Mouse (Mus musculus) heart, postnatal 25 days (tissue): ENCODE measurements at regions not wholly inside any gene's neighbourhood (a gene's known extent, or its start where the extent isn't known, plus 50 kb on each side); places are given as distances from the start of the nearest gene placed in this dataset.

ENCODE experiments used
- DNase-seq: peaks from one replicate; pipeline ENCODE4 v3.0.0; 2022; ENCODE audit warnings: low spot score
- intact Hi-C: fragments of 180-260 bp; cut with DNase I; formaldehyde crosslinking; loops from one replicate; pipeline ENCODE4 v1.15.1; 2025

DNA sequence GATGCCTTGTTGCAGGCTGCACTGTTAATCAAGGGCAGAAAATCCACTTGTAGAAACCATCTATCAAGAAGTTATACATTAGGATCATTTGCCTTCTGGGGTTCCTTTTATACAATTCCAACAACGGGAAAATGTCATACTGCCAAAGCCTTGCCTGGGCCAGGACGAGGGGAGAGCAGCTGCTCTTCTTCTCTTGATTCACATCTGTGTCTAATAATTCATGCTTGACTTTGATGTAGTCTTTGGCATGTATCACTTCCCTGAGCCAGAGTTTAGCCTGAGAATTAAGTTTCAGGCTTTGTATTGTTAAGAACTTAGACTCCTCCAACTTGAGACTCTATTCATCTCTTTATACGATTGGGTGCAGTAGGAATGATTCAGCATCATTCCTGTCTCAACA is 627.2 kb downstream of the Basp1 start:
- intact Hi-C loops: no loop called here
- no peak for DNase-seq

DNA sequence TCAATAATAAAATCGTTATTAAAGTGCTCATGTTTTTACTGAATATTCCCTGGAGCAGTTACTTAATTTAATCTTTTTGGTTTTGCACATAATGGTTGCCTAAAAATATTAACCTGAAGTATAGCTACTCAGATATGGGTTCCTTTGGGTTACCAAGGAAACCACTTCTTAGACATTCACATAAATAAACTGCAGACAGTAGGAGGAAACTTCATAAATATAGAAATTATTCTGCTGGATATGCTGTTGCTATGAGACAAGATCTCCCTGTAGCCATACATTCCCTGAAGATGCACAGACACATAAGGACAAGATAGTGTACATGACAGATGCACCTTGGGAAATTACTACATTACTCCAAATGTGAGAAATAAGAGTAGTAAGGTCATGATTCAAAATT is 635.3 kb downstream of the Basp1 start:
- intact Hi-C loops: no loop called here
- no peak for DNase-seq

DNA sequence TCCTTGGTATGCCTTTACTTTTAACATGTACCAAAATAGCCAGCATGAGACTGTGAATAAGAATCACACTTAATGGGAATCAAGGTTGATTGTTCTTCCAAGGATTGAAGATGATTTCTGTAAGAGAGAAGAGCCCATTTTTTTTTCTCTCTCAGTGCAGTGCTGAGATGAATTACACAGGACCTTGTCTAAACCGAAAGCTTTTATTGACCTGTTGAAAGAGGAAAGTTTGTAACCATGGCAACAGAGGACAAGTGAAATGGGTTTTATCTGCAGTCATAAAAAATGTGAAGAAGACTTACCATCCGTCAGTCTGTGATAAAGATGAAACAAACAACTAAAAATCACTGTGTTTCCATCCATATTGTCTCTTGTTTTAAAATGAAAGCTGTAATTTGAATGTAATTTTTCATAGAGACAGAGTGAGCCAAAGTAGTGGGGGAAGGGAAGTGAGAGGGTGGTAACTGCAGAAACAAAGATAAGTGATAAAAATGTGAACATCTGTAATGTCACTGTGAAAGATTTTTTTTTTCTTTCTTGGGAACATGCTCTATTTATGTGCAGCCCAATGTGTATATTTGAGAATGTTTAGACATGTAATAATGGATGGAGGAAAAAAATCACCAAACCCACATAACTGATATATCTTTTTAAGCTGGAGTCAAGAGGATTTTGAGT is 661.9 kb downstream of the Basp1 start:
- intact Hi-C loops: no loop called here
- no peak for DNase-seq

DNA sequence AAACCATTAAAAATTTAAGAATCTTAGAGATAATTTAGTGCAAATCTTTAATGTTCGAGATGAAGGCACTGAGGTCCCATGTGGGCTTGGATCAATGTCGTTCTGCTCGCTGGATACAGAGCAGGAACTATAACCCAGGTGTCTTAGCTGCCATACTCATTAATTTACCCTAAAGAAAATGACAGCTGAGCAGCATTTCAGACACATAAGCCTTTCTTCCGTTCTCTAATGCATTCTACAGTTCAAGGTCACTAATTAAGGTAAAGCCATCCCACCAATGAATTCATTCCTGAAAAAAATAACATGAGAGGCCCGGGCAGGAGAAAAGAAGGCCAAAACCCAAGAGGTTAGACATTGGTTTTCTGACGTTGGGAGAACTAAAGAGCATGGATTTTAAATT is 670.3 kb downstream of the Basp1 start:
- intact Hi-C loops: no loop called here
- no peak for DNase-seq

DNA sequence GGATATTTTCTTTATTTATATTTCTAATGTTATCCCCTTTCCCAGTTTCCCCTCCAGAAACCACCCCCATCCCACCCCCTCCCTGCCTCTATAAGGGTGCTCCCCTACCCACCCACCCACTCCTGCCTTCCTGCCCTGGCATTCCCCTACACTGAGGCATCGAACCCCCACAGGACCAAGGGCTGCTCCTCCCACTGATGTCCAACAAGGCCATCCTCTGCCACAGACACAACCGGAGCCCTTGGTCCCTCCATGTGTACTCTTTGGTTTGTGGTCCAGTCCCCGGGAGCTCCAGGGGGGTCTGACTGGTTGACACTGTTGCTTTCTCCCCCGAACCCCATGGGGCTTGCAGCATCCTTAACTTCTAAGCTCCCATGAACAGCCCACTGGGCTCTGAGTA is 688.4 kb downstream of the Basp1 start:
- no peak for DNase-seq
- intact Hi-C loops: no loop called here

- DNase-seq: no peak
- intact Hi-C loops: no loop called here
Measured at GRCm38 (mm10) chr15:24724664-24725063, 688.9 kb downstream of the Basp1 start.

DNA sequence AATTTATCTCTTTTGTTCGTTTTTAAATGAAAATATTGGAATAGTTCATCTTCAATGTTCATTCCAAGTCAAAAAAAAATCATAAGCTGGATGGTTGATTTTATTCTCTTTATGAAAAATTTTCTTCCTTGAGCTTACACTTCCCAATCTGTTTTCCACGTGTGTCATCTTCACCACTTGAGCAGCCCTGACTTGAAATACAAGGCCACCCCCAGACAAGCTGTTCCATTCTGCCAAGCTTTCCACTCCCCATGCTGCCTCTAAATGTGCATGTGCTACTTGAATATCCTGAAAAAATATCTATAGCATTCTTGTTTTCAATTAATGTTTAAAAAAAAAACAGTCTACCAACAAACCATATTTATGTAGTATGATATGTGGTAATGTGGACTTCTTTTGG is 693.2 kb downstream of the Basp1 start:
- intact Hi-C loops: no loop called here
- DNase-seq: no peak

- DNase-seq: no peak
- intact Hi-C loops: no loop called here
Measured at GRCm38 (mm10) chr15:24682167-24682566, 731.4 kb downstream of the Basp1 start.

- intact Hi-C loops: no loop called here
Measured at GRCm38 (mm10) chr15:24648938-24649337, 764.6 kb downstream of the Basp1 start.

DNA sequence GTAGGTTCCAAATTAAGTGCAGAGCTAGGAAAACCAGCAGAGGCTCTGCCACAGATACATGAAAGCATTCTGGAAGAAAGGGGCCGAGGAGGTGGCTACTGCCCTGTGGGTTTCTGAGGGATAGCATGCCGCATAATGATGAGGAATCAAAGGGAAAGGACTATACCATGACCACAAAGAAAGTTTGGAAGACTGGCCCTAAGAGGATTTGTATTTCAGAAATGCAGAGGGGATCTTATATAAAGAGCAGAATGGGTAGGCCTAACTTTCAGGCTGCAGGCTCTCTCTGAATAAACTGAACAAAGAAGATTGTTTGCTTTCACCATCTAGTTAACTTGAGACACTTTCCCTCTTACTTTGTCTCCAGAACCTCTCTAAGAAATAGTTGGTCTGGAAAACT is 777.9 kb downstream of the Basp1 start:
- DNase-seq: no peak
- intact Hi-C loops: no loop called here

More at GRCm38 (mm10) chr15:24648938-24649337, 764.6 kb downstream of the Basp1 start:
- no peak for DNase-seq

- intact Hi-C loops: no loop called here
- no peak for DNase-seq
Measured at GRCm38 (mm10) chr15:24596242-24596641, 817.3 kb downstream of the Basp1 start.

DNA sequence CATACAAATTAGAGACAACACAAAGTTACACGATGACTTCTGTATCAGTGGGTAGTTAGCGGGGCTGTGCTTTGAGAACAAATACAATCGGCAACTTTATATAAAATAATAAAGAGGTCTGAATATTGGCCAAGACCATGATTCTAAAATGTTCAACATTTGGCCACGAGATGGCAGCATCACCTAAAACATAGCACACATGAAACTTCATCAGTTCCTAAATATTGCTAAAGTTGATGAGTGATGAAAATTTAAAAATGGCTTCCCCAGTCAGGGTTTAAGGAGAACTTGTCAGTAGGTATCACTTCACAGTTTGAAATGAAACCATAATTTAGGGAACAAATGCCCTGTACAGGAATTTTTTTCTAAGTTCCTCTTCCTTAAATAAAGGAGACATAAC is 824.6 kb downstream of the Basp1 start:
- DNase-seq: no peak
- intact Hi-C loops: loop anchor here (2.0 kb wide), 1 partner anchor 826 kb away; no protein-coding TSS in a partner anchor

DNA sequence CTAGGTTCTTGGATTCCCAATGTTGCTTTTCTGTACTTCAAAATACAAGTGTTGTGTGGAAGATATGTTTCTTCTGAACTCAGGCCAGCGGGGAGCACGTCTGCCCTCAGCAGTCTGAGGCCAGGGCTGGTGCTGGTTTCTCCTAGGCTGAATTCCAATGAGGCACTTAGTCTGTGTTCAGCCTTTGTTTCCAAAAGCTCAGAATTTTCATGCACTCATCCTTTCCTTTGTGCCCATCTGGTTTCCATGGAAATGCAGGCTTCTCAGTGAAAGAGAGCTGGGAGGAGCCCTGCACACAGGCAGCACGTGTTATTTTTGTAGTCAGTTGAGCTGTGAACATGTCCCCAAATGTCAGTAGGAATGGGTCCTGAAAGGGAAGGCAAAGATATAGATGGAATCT is 846.6 kb downstream of the Basp1 start:
- DNase-seq: no peak
- intact Hi-C loops: no loop called here

DNA sequence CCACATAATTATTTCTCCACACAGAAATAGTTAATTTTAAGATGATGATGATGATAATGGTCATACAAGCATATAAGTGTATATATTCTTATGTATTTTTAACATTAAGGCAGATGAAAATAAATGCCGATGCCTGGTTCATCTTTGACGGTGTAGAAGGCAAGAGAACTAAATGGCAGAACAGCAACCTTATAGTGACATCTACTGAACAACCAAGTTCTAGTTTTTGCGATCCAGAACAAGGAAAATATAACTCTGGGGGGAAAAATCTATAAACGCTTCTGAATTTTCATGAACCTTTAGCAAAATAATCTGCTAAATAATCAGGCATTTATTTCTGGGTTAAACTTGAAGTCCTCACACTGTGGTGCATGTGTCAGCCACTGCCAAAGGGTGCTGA is 856.8 kb downstream of the Basp1 start:
- no peak for DNase-seq
- intact Hi-C loops: no loop called here

GRCm38 (mm10) chr15:24550108-24550507 is 863.5 kb downstream of the Basp1 start:
- intact Hi-C loops: no loop called here

GRCm38 (mm10) chr15:24530065-24530464 is 883.5 kb downstream of the Basp1 start:
- intact Hi-C loops: no loop called here
- DNase-seq: no peak

More at GRCm38 (mm10) chr15:24550108-24550507, 863.5 kb downstream of the Basp1 start:
- no peak for DNase-seq

DNA sequence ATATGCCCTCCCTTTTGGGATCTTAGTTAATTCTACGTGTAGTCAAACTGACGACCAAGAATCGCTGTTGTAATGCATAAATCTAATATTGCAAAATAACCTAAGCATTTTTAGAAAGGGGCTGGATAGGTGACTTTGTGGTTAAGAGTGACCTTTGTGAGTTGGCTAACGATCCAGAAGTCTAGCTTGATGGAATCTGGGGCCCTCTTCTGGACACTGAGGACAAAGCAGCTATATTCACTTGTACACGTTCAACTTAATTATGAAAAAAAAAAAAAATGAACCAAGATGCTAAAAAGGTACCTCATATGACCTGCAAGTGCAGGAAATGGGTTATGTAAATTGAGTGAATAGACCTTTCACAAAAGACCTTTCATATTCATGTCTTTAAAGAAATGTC is 886.2 kb downstream of the Basp1 start:
- intact Hi-C loops: no loop called here
- DNase-seq: no peak

- intact Hi-C loops: no loop called here
- no peak for DNase-seq
Measured at GRCm38 (mm10) chr15:24513926-24514325, 899.6 kb downstream of the Basp1 start.

- intact Hi-C loops: no loop called here
- no peak for DNase-seq
Measured at GRCm38 (mm10) chr15:24501907-24502559, 911.5 kb downstream of the Basp1 start.

- intact Hi-C loops: no loop called here
- no peak for DNase-seq
Measured at GRCm38 (mm10) chr15:24486235-24486634, 927.3 kb downstream of the Basp1 start.

DNA sequence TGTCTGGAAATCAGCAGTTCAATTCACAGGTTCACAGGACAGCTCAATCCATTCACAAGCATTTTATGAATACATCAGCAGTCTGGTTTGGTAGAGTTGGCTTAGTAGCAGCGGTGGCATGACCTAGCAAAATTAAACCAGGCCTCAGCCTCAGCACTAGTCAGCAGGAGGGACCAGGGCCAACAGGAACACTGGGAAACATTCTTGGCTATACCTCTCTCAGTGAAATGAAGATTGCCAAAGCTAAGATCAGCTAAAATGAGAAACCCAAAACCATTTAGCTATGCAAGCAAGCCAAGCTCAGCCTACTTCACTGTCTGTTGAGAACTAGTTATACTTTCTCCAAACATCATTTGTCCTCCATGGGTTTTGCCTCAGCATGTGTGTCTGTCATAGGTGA is 945.3 kb downstream of the Basp1 start:
- intact Hi-C loops: no loop called here
- DNase-seq: no peak

DNA sequence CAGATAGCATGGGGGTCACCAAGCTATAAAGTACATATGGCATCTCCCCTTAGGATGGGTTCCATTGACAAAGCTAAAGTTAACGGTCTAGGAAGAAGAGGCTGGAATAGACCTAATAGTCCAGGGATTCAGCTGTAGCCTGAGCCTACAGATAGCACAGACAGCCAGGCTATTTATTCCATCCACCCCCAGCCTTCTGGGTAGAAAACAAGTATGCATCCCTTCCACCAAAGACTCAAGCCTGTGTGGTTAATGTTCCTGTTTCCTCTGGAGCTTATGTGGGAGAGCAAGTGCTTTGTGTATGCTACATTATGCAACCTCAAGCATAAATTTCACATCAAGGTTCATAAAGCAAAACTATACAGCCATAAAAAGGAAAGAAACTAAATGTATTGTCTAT is 955.8 kb downstream of the Basp1 start:
- intact Hi-C loops: no loop called here
- DNase-seq: no peak
